Mouse (Mus musculus) heart, embryonic 11.5 days (tissue): ENCODE results near the gene Actl11. TPM values are rescaled to one million over a fixed set of nuclear protein-coding genes. Genes with fewer than 3 reads are reported as not detected.

Experiments
- ATAC-seq: fragments of 200-750 bp; cut with Nextera tagmentation; replicated peaks from 2 replicates; pipeline ENCODE4 v1.8.0; 2017; ENCODE audit warnings: moderate library complexity; ENCODE audit not compliant: insufficient number of reproducible peaks, low FRiP score, low TSS enrichment
- H3K27ac ChIP-seq: fragments of 300-500 bp; sonication (generic); 2 replicates; pipeline ENCODE4 v1.5.1; 2014; ENCODE audit warnings: mild to moderate bottlenecking, low read depth, low read length
- H3K27me3 ChIP-seq: fragments of 300-500 bp; sonication (generic); 2 replicates; pipeline ENCODE4 v1.6.1; 2014; ENCODE audit warnings: mild to moderate bottlenecking, low read length, mixed read lengths; ENCODE audit not compliant: control insufficient read depth, insufficient read depth
- H3K36me3 ChIP-seq: fragments of 300-500 bp; sonication (generic); 2 replicates; pipeline ENCODE4 v1.6.1; 2014; ENCODE audit warnings: mild to moderate bottlenecking, low read length, moderate library complexity, mixed read lengths; ENCODE audit not compliant: control insufficient read depth, insufficient read depth
- H3K4me1 ChIP-seq: fragments of 300-500 bp; sonication (generic); 2 replicates; pipeline ENCODE4 v1.6.1; 2014; ENCODE audit warnings: low read length; ENCODE audit not compliant: control insufficient read depth, insufficient read depth
- H3K4me2 ChIP-seq: fragments of 300-500 bp; sonication (generic); 2 replicates; pipeline ENCODE4 v1.6.1; 2014; ENCODE audit warnings: mild to moderate bottlenecking, moderate library complexity
- H3K4me3 ChIP-seq: fragments of 300-500 bp; sonication (generic); 2 replicates; pipeline ENCODE4 v1.5.1; 2014; ENCODE audit warnings: low read depth, low read length
- H3K9ac ChIP-seq: fragments of 300-500 bp; sonication (generic); 2 replicates; pipeline ENCODE4 v1.6.1; 2014; ENCODE audit warnings: mild to moderate bottlenecking, low read depth, low read length, moderate library complexity
- H3K9me3 ChIP-seq: fragments of 300-500 bp; sonication (generic); replicated peaks from 2 replicates; pipeline ENCODE4 v1.6.1; 2016; ENCODE audit warnings: low read length; ENCODE audit not compliant: control insufficient read depth
- WGBS: fragments of 180-500 bp; shearing (Covaris S2); extraction: QIAGEN DNeasy Blood & Tissue Kit; methylation state at CpG from one replicate; pipeline ENCODE4 v1.1.7; 2014; ENCODE audit not compliant: insufficient replicate concordance; 5-methylcytosine and 5-hydroxymethylcytosine counted together
- polyA plus RNA-seq: library from polyadenylated mRNA; unstranded; fragments of >200 nt; fragmentation: Nextera tagmentation; extraction: Ambion mirVana; gene quantifications from 2 replicates; pipeline ENCODE4 v1.2.1, GENCODE M21; 2014

Actl11 gene
- polyA plus RNA-seq, 1 experiment from 2014 or later: not detected

- H3K27me3 ChIP-seq: no peaks in the 10 kb centered on the region
- no peak overlapping the region for H3K27ac ChIP-seq
- no peak overlapping the region for H3K9ac ChIP-seq
- peaks cover 9% of the 10 kb centered on the region; the same call in 1 of the 2 replicates for H3K4me1 ChIP-seq
- peaks cover 26% of the 10 kb centered on the region; the same call in 1 of the 2 replicates for H3K36me3 ChIP-seq
- no peak overlapping the region for H3K4me2 ChIP-seq
- no peak overlapping the region for H3K4me3 ChIP-seq
- WGBS: 79% methylated on average over 4 of the region's 4 CpGs
- ATAC-seq: no peak
- H3K9me3 ChIP-seq: no peaks in the 10 kb centered on the region
Measured at GRCm38 (mm10) chr9:107960928-107961327, 32.7 kb downstream of the Actl11 start.

GRCm38 (mm10) chr9:107961351-107961762, 33.1 kb downstream of the Actl11 start:
- H3K36me3 ChIP-seq: peaks cover 26% of the 10 kb centered on the region; the same call in 1 of the 2 replicates
- no peaks in the 10 kb centered on the region for H3K27me3 ChIP-seq
- no peak for ATAC-seq
- 88% methylated on average over 10 of the region's 10 CpGs for WGBS
- H3K27ac ChIP-seq: no peak overlapping the region
- no peak overlapping the region for H3K9ac ChIP-seq
- H3K4me2 ChIP-seq: no peak overlapping the region
- peaks cover 8% of the 10 kb centered on the region; the same call in 1 of the 2 replicates for H3K4me1 ChIP-seq
- H3K4me3 ChIP-seq: no peak overlapping the region
- no peaks in the 10 kb centered on the region for H3K9me3 ChIP-seq

GRCm38 (mm10) chr9:107961881-107962280, 33.6 kb downstream of the Actl11 start:
- H3K27me3 ChIP-seq: no peaks in the 10 kb centered on the region
- ATAC-seq: no peak
- H3K4me1 ChIP-seq: peaks cover 8% of the 10 kb centered on the region; the same call in 1 of the 2 replicates
- no peak overlapping the region for H3K4me3 ChIP-seq
- no peak overlapping the region for H3K4me2 ChIP-seq
- peaks cover 26% of the 10 kb centered on the region; the same call in 1 of the 2 replicates for H3K36me3 ChIP-seq
- WGBS: 60% methylated on average over 5 of the region's 5 CpGs
- no peak overlapping the region for H3K27ac ChIP-seq
- H3K9me3 ChIP-seq: no peaks in the 10 kb centered on the region
- H3K9ac ChIP-seq: no peak overlapping the region

- 89% methylated on average over 9 of the region's 9 CpGs for WGBS
- Histone ChIP-seq H3K9ac (no peak overlapping the region), H3K4me2 (no peak overlapping the region), H3K36me3 (peaks cover 21% of the 10 kb centered on the region; the same call in 1 of the 2 replicates), H3K27ac (no peak overlapping the region), H3K27me3 (no peaks in the 10 kb centered on the region), H3K4me3 (no peak overlapping the region), H3K4me1 (peaks cover 8% of the 10 kb centered on the region; the same call in 1 of the 2 replicates), H3K9me3 (no peaks in the 10 kb centered on the region)
- ATAC-seq: no peak
Measured at GRCm38 (mm10) chr9:107962916-107963315, 34.6 kb downstream of the Actl11 start.

DNA sequence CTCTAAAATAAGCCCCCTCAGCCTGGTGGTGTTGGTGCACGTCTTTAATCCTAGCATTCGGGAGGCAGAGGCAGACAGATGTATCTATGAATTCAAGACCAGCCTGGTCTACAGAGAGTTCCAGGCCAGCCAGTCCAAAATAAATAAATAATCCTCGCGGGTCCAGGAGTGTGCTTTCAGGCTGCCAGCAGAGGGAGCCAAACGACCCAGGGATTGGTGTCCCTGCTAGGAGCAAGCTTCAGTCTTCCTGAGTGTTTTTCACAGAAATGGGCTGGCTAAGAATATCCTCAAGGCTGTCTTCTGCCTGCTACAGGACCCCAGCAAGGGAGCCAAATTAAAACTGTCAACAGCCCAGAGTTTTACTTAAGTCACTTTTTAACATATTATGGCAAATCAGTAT, 35.4 kb downstream of the Actl11 start:
- H3K4me2 ChIP-seq: no peak overlapping the region
- 0 out of 2 replicates have a peak overlapping the region, but pooled peaks have one; percentile 28 for H3K9ac ChIP-seq
- H3K27me3 ChIP-seq: no peaks in the 10 kb centered on the region
- H3K4me1 ChIP-seq: peaks cover 8% of the 10 kb centered on the region; the same call in 1 of the 2 replicates
- peaks cover 22% of the 10 kb centered on the region for H3K36me3 ChIP-seq
- no peak overlapping the region for H3K4me3 ChIP-seq
- ATAC-seq: peak; percentile 64
- no peaks in the 10 kb centered on the region for H3K9me3 ChIP-seq
- peak overlapping the region; percentile 62; the same call in 1 of the 2 replicates for H3K27ac ChIP-seq
- 19% methylated on average over 5 of the region's 5 CpGs for WGBS

GRCm38 (mm10) chr9:107964681-107965080, 36.4 kb downstream of the Actl11 start:
- Histone ChIP-seq H3K36me3 (peaks cover 19% of the 10 kb centered on the region), H3K9me3 (no peaks in the 10 kb centered on the region), H3K4me3 (no peak overlapping the region), H3K9ac (no peak overlapping the region), H3K4me2 (no peak overlapping the region), H3K27ac (peak overlapping the region; percentile 62; the same call in 1 of the 2 replicates), H3K27me3 (no peaks in the 10 kb centered on the region), H3K4me1 (peaks cover 8% of the 10 kb centered on the region; the same call in 1 of the 2 replicates)
- 87% methylated on average over 9 of the region's 9 CpGs for WGBS
- no peak for ATAC-seq

DNA sequence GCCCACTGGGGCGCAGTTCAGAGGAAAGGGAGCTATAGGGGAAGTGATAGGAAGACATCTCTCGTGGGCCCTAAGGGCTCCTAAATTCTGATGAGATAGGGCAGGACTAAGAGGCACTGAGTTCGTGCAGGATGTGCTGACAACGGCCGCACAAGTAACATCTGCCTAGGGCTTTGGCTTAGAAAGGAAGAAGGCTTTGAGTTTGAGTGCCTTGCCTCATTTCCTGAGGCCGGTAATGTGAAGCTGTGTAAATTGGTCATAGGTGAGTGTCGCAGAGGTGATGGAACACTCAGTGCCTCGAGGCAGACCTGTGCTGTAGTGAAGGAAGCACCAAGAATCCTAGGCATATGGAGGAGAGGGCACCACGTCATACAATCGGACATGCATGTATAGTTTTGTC, 38.4 kb downstream of the Actl11 start:
- Histone ChIP-seq H3K9ac (no peak overlapping the region), H3K4me2 (no peak overlapping the region), H3K36me3 (peaks cover 13% of the 10 kb centered on the region), H3K4me1 (peaks cover 15% of the 10 kb centered on the region), H3K27me3 (no peaks in the 10 kb centered on the region), H3K27ac (no peak overlapping the region), H3K9me3 (no peaks in the 10 kb centered on the region), H3K4me3 (no peak overlapping the region)
- WGBS: 84% methylated on average over 10 of the region's 10 CpGs
- no peak for ATAC-seq

- H3K27ac ChIP-seq: no peak overlapping the region
- 83% methylated on average over 6 of the region's 6 CpGs for WGBS
- H3K9me3 ChIP-seq: no peaks in the 10 kb centered on the region
- no peak for ATAC-seq
- no peaks in the 10 kb centered on the region for H3K27me3 ChIP-seq
- peaks cover 9% of the 10 kb centered on the region for H3K36me3 ChIP-seq
- no peak overlapping the region for H3K9ac ChIP-seq
- H3K4me3 ChIP-seq: no peak overlapping the region
- peaks cover 21% of the 10 kb centered on the region for H3K4me1 ChIP-seq
- H3K4me2 ChIP-seq: no peak overlapping the region
Measured at GRCm38 (mm10) chr9:107967437-107967836, 39.2 kb downstream of the Actl11 start.

DNA sequence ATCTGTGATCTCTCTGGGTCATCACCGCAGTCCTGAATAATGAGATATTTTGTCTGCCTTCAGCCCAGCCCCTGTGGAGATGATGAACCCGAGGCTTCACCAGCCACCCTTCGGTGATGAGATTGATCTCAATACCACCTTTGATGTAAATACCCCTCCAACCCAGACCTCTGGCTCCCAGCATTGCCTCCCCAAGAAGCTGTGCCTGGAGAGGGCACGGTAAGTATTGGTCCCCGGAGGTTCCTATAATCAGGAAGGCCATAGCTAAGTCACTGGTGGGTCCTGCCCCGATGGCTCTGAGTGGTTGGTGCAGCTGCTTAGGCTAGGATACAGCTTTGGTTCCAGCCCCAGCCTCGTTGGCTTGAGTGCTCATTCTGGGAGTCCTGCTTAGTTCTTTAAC, 40.3 kb downstream of the Actl11 start:
- no peak for ATAC-seq

More for the DNA sequence above, 40.3 kb downstream of the Actl11 start:
- H3K4me3 ChIP-seq: no peak overlapping the region
- peaks cover 9% of the 10 kb centered on the region for H3K36me3 ChIP-seq
- H3K4me2 ChIP-seq: no peak overlapping the region
- H3K27me3 ChIP-seq: no peaks in the 10 kb centered on the region
- H3K9ac ChIP-seq: no peak overlapping the region
- no peaks in the 10 kb centered on the region for H3K9me3 ChIP-seq
- H3K27ac ChIP-seq: no peak overlapping the region
- WGBS: 86% methylated on average over 7 of the region's 7 CpGs
- peaks cover 23% of the 10 kb centered on the region for H3K4me1 ChIP-seq
